Mouse (Mus musculus) monocyte, adult 5-6 weeks (primary cell): ENCODE data around the gene Wdr48. TPM values are rescaled to one million over a fixed set of nuclear protein-coding genes. Genes with fewer than 3 reads are reported as not detected.

Source experiments
- ATAC-seq: fragments of 153-309, 156-312 bp; replicated peaks from 2 replicates; pipeline ENCODE4 v1.8.0; 2017; ENCODE audit warnings: mild to moderate bottlenecking; ENCODE audit not compliant: low TSS enrichment, insufficient number of reproducible peaks, severe bottlenecking, poor library complexity, low FRiP score
- total RNA-seq: library from RNA; stranded (forward); fragments of 200-1000, 200-491, 200-594 nt; gene quantifications from 3 replicates; pipeline ENCODE4 v1.2.3, GENCODE M21; 2017

Wdr48 gene
- total RNA-seq, 1 experiment from 2014 or later, result 34.3 TPM

DNA sequence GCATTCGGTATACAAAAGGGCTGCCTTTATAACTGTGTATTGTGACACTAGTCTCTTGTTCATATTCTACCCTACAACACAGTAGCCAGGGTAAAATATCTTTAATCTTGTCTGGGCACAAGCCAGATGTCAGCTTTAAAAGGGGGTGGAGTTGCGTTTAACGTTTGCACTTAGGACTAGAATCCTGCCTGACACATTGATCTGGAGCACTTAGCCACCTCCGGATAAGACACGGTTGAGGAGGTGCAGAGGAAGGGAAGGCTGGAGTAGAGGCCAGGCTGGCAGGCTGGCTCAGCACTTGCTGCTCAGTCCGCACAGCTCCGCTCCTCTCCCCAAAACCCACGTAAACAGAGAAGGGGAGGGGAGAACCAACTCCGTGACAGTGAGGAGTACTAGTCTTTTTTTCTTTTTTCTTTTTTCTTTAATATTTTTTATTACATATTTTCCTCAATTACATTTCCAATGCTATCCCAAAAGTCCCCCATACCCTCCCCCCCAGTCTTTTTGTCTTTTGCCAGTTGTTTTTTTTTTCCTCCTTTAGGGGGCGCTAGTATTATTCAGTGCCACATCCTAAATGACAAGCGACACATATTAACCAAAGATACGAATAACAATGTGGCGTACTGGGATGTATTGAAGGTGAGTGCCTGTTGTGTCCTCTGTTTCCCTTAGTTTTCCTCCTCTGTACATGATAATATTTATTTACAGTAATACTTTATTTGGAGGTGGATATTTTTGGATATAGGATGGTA, 18.6 kb downstream of the Wdr48 start:
- no peak for ATAC-seq

DNA sequence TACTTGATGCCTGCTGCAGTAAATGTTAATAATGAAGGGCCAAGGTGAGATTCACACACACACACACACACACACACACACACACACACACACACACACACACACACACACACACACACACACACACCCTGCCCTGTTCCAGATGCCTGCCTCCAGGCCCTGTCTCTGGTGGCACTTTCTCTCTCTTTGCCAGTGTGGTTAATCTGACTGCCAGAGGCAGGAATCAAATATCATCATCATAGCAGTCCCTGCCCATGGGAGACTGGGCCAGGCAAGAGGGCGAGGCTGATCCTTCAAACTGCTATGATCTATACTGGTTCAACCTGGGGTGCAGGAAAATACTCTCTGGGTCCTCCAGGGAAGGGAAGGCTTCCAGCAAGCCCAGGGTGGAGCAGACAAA, 25.2 kb downstream of the Wdr48 start:
- ATAC-seq, result no peak

DNA sequence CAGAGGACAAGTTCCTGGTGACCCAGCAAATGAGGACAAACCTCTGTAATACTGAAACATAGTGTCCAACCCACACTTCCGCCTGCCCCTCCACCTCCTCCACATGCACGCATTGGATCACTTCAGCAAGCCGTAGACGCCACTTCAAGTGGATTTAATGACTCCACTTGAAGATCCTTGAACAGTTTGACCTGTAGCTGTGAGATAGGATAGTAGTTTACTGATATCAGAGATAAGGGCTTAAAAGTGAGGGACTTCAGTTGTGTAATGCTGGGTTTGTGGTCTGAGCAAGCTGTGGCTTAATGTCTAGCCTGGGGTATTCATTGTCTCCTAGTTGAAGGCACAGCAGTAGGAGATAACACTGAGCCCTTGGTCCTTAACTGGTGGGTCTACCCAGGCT, 28.8 kb downstream of the Wdr48 start:
- no peak for ATAC-seq

DNA sequence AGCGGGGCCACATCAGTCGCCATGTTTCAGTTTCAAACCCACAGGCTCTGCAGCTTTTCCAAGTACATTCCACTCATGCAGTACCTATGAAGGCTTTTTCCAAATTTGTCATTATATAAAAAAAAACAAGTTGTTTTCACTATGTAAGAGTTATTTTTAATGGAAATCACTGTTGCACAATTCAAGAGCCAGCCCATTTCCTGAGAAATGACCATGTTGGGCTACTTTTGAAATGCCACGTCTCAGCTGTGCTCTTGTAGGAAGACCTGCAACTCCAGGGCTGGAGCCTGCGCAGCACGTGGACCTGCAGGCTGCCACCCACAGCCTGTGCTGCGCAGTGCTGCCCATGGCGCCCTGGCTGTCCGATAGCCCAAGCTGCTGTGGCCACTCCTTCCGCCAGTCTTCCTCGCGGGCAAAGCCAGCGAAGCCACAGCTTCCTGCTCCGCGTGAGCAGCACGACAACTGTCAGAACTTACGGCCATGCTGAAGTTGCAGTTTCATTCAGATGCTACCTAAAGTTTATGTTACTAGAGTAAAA, 30.5 kb downstream of the Wdr48 start:
- peak; percentile 57; the same call in 1 of the 2 replicates for ATAC-seq

DNA sequence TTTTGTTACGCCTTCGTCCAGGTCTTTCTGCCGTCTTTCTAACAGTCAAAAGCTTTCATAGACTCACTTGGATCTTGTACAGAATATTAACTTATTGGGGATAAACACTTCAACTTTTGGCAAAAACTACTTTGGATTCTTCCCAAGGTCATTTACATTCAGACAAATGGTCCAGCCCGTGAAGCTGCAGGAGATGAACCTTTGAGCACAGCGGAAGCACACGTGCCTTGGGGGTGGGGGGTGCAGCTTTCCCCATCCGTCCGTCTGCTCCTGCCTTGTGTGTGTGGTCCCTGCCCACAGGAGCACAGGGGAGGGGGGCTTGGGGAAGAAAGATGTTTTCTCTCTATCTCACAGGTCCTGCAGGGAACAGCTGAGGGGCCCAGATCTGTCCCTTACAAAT, 31.1 kb downstream of the Wdr48 start:
- ATAC-seq, result no peak

DNA sequence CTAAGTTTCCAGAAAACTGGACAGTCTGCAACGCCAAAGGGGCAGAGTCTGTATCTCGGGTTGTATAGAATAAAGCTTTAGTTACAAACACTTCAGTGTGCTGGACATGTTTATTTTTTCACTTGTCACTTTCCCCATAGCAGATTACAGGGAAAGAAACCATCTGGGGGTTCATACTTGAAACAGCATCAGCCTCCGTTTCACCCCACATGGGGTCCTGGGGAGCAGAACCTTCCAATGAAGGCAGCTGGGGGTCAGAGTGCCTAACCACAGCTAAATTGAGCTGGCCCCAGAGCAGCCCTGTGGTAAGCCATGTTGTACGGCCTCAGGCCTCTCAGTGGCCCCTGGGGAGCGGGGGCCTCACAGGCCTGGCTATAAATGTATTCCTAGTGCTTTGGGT, 31.8 kb downstream of the Wdr48 start:
- ATAC-seq, result no peak

DNA sequence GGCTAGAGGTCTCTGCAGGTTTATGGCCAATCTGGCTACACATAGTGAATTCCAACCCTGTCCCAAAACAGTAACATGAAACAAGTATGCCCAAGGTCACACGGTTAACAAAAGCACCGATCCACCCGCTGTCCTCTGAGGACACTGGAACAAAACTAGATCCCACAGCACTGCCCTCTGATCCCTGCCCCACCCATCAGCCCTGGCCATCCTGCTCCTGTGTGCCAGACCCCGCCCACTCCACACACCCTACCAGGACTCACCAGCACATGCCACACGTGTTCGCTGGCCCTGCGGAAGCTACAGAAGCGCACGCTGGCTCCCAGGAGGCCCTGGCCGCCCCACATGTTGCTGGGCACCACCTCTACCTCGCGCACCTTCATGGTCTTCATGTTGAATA, 37.7 kb downstream of the Wdr48 start:
- ATAC-seq, result no peak

DNA sequence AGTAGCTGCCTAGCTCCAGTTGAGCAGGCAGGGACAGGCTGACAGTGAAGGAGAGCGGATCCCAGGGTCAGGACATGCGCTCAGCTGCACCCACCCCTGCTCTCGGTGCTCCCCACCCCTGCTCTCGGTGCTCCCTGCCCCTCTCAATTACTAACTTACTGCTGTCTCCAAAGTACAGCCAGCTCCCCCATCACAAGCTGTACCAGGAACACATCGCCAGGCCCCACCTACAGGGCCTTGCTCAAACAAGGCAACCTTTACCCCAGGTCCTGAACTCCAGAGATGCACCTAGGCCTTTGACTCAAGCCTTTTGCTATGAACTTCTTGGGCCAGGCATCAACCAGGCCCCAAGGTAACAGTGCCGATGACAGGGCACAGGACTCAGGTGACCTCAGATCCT, 39.0 kb downstream of the Wdr48 start:
- no peak for ATAC-seq

DNA sequence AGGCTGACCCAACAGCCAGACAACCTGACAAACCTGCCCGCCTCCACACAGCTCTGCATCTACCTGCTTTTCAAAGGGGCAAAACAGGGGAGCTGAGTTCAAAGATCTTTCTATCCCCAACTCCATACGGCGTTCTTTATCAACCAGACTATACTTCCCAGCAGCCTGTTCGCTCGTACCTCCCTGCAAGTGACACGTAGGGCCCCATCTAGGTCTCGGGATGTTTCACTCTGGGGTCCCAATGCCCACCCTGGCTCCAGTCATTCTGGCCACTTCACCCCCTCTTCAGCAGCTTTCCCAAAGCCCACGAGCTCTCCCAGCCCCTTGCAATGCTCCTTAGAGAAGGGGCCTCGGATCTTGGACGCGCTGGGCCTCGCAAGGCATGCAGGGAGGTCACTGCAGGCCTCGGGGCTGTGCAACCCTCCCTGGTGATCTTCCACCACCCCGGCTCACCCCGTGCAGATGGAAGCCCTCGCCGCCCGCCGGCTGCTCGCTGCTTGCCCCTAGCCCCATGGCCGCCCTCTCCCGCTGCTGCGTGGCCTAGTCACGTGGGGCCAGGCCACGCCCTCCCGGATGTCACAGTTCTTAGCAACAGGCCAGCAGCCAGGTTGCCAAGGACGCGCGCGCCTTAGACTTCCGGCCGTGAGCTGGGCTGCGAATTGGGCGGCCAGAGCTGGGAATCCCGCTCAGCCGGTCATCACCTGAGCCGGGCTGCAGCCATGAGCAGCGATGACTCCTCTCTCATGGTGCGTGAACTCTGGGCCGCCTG, 42.5 kb downstream of the Wdr48 start, which contains the start of the genes Gorasp1 and Ttc21a:
Gorasp1 (minus strand) TSS at position 561 of the 769 bp plus-strand sequence.
Ttc21a (plus strand) TSS at position 602 of the 769 bp plus-strand sequence.
- peak; percentile 84 for ATAC-seq

DNA sequence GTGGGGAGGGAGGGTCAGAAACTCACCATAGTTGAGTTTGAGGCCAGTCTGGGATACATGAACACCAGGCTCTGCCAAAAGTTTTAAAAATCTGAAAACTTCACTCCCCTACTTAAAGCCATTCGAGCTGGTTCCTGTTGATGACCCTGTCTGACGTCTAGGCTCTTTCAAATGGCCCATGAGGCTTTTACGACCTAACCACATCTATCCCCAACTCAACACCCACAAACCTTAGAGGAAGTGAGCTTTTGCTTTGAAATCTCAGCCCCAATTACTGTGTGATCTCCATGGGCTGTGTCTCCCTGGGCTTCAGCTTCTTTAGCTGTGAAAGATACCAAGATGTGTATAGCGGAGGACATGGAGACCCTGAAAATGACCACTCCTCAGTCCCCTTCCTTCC, 43.8 kb downstream of the Wdr48 start:
- ATAC-seq, result peak; percentile 21; the same call in 1 of the 2 replicates

DNA sequence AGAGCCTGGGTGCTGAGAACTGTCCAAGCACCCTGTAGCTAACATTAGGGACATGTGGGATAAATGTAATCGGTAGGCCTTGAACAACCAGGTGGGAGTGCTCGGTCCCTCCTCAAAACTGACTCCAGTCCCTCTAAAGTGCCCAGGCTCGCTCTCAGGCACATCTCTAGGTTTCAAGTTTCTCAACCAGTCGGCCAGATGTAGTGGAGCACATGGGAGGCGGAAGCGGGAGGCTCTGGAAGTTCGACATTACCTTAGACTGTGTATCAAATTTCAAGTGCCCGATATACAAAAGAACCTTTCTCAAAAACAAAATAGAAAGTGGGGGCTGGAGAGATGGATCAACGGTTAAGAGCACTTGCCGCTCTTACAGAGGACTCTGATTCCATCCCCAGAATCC, 45.0 kb downstream of the Wdr48 start:
- ATAC-seq, result no peak

DNA sequence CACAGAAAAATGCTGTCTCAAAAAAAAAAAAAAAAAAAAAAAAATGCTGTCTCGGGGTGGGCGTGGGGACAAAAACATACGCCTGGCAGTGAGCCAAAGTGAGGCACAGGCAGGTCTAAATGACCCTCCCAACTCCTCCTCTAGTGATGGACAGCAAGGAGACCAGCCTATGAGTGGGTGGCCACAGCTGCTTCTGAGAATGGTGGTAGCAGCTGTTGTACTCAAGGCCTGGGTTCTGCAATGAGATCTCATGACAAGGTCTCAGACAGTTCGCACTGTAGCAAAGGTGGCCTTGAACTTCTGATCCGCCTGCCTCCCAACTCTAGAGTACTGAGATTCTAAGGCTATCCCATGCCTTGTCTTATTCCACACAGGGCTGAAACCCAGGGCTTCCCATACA, 46.7 kb downstream of the Wdr48 start:
- no peak for ATAC-seq

DNA sequence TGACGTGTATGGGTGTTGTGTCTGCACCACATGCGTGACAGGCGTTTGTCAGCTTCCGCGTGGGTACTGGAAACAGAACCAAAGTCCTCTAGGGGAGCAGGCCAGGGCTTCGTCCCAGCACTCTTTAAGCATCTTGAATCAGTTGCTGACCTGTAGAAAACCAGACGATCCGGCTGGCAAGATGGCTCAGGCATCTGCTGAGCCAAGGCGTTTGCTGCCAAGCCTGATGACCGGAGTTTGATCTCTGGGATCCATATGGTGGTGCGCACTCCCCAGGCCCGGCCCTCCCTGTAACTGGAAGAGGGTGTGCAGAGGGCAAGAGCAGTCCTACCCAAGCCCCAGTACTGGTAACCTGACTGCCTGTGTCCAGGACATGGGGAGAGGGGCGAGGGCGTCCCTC, 47.2 kb downstream of the Wdr48 start:
- ATAC-seq, result no peak

DNA sequence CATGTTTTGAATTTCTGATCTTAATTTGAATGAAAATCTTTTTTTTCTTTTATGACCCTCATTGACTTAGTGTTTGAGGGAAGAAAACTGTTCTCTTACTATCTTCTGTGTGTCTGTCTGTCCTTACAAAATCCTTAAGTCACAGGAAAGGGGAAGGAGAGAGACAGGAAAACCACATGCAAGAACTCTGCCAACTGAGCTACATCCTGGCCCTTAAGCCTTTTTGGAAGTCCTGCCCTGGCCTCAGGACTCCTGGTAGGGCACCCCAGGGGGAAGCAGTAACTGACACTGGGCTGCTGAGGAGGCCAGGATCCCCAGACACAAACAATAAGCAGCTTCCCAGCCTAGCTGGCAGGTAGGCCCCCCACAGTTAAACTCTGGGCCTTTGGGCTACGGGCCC, 48.6 kb downstream of the Wdr48 start:
- no peak for ATAC-seq

DNA sequence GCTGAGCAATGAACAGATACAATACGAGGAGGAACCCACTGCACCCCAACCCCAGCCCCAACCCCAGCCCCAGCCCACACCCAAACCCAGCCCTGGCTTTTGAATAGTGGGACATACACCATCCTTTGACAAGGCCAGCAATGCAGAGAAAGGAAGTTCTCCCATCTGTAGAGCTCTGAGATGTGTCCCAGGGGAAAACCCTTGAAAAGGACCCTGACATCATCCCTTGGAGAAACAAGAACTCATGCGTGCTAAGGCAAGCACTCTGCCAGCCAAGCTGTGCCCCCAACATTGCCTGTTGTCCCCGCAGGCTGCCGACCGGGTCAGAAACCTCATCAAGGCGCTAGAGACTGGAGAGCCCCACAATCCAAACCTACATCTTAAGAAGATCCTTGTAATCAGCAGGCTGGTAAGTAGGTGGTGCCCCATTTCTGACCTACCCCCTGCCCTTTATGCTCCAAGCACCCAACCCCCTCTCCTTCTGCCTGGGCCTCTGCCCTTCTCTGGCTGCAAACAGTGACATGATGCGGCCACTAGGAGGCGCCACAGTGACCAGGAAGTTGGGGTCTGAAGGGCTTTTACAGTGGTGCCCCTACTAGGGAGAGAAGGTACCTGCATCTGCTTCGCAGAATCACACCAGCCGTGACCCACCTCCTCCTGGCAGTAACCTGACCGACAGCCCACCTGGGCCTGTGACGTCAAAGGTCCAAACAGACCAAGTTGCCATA, 50.7 kb downstream of the Wdr48 start:
- no peak for ATAC-seq

DNA sequence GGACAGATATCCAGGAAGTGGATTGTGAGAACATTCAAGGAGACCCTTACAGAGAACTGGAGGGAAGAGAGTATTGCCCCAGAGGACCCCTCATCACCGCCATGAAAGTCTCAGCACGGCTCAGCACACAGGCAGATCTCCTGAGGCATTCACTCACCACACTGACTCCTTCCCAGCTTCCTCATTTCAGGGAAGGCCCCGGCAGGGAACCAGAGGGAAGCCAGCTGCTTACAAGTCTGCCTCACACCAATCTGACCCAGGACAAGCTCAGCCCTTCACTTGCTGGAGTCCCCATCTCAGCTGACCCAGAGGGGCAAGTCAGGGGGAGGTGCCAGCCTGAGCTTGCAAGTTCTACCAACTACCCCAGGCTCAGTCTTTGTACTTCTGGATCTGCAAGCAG, 54.1 kb downstream of the Wdr48 start:
- ATAC-seq, result 0 out of 2 replicates have a peak, but pooled peaks have one; percentile 44

DNA sequence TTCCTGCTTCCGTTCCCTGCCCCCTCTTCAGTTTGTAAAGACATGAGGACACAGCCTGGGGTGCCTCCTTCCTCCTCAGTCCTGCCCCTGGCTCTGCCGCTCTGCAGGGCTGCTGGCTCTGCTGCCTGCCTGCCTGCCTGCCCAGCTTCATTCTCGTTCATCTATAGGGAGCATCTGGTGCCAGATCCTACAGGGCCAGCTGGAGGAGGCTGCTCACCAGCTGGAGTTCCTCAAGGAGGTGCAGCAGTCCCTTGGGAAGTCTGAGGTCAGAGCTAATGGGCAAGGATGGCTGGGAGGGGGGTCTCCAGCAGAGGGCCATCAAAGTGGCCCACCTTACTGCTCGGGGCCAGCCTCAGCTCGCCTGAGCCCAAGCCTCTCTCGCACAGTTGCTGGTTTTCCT, 55.8 kb downstream of the Wdr48 start:
- ATAC-seq, result no peak

DNA sequence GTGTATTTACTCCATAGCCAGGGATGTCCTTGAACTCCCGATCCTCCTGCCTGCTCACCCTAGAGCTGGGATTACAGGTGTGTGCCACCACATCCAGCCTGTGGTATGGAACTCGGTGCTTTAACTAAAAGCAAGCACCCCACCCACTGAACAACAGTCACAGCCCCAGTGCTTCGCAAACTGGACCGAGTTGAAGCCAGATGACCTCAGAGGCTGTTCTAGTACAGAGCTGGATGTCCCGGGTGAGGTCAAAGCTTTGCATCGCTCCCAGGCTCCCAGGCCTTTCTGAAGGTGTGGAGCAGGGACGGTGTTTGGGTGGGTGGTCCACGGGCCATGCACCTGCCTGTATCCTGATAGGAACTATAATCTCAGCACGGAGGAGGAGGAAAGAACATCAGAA, 56.7 kb downstream of the Wdr48 start:
- no peak for ATAC-seq

DNA sequence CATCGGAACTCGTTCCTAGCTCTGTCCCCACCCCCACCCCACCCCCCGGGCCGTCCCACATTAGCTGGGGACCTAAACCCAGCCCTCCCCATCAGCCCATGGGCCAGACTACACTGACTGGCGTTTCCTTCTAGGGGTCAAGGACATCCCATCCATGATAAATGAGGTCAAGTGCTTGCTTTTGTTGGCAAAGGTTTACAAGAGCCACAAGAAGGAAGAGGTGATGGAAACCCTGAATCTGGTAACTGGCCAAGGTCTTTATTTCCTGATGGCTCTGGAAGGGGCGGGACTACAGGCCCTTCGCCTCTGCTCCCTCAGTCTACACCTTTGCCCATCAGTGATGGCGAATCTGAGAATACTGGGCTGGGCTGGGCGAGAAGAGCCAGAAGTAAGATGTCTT, 64.2 kb downstream of the Wdr48 start:
- ATAC-seq, result no peak
